Mouse (Mus musculus) kidney, embryonic 16.5 days (tissue): ENCODE measurements at regions not wholly inside any gene's neighbourhood (a gene's known extent, or its start where the extent isn't known, plus 50 kb on each side); places are given as distances from the start of the nearest gene placed in this dataset.

ENCODE experiments used
- ATAC-seq: fragments of 200-750 bp; cut with Nextera tagmentation; 2 replicates; pipeline ENCODE4 v1.8.0; 2017; ENCODE audit warnings: moderate TSS enrichment; ENCODE audit not compliant: low FRiP score, low TSS enrichment
- H3K27ac ChIP-seq: fragments of 300-500 bp; sonication (generic); 2 replicates; pipeline ENCODE4 v1.5.1; 2014; ENCODE audit warnings: low read length
- H3K27me3 ChIP-seq: fragments of 300-500 bp; sonication (generic); 2 replicates; pipeline ENCODE4 v1.6.1; 2014; ENCODE audit warnings: low read length, control low read depth, mixed read lengths; ENCODE audit not compliant: insufficient read depth
- H3K36me3 ChIP-seq: fragments of 300-500 bp; sonication (generic); 2 replicates; pipeline ENCODE4 v1.6.1; 2014; ENCODE audit warnings: low read length, control low read depth, mixed read lengths; ENCODE audit not compliant: insufficient read depth
- H3K4me1 ChIP-seq: fragments of 300-500 bp; sonication (generic); 2 replicates; pipeline ENCODE4 v1.6.1; 2014; ENCODE audit warnings: low read length, control low read depth, mixed read lengths; ENCODE audit not compliant: insufficient read depth
- H3K4me2 ChIP-seq: fragments of 300-500 bp; sonication (generic); replicated peaks from 2 replicates; pipeline ENCODE4 v1.6.1; 2014; ENCODE audit warnings: low read depth, low read length
- H3K4me3 ChIP-seq: fragments of 300-500 bp; sonication (generic); 2 replicates; pipeline ENCODE4 v1.5.1; 2014; ENCODE audit warnings: mild to moderate bottlenecking, low read length
- H3K9ac ChIP-seq: fragments of 300-500 bp; sonication (generic); replicated peaks from 2 replicates; pipeline ENCODE4 v1.6.1; 2014; ENCODE audit warnings: low read length
- H3K9me3 ChIP-seq: fragments of 300-500 bp; sonication (generic); 2 replicates; pipeline ENCODE4 v1.6.1; 2016; ENCODE audit warnings: low read length, control low read depth
- WGBS: fragments of 180-500 bp; shearing (Covaris S2); extraction: QIAGEN DNeasy Blood & Tissue Kit; methylation state at CpG from one replicate; pipeline ENCODE4 v1.1.7; 2014; 5-methylcytosine and 5-hydroxymethylcytosine counted together

DNA sequence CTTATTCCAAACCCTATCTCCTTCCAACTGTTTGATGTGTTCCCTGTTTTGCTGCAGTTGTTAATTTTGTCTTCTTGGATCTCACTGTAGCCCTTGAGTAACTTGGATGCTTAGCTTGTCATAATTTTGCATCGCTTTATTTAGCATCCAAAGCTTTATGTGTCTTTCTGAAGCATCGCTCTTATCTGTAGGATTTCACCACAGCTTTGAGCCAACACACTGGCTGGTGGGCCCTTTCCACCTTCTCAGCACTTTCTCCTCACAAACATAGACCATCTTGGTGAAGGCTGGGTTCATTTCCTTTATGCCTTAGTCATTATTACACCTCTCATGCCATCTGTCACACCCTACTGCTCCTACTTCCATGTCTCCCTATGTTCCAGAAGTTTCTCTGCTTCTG, 581.1 kb upstream of the Auts2 start:
- no peak for ATAC-seq
- Histone ChIP-seq H3K4me1 (no peaks in the 10 kb centered on the region), H3K4me3 (no peak overlapping the region), H3K4me2 (no peak overlapping the region), H3K9me3 (no peaks in the 10 kb centered on the region), H3K27me3 (no peaks in the 10 kb centered on the region), H3K36me3 (no peaks in the 10 kb centered on the region), H3K9ac (no peak overlapping the region), H3K27ac (no peak overlapping the region)
- 97% methylated on average over 2 of the region's 2 CpGs for WGBS

DNA sequence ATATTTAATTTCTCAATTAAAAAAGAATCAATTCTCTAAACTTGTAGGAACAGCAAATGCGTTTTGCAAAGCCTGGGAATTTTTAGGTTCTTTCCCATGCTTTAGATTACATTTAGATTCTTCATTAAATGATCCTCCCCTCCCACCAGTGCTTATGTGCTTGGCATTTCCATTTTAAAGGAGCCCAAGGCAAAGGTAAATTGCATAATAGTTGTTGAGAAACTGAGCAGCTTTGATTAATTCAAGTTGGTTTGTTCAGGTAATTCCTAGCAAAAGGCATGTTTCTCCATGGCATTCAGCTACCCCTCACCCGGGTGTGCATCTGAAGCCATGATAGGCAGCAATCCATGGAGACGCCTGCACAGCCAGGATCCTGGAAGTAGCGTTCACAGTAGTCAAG, 570.8 kb upstream of the Auts2 start:
- WGBS: 89% methylated on average over 4 of the region's 4 CpGs
- ATAC-seq: no peak
- H3K4me3 ChIP-seq: no peak overlapping the region

DNA sequence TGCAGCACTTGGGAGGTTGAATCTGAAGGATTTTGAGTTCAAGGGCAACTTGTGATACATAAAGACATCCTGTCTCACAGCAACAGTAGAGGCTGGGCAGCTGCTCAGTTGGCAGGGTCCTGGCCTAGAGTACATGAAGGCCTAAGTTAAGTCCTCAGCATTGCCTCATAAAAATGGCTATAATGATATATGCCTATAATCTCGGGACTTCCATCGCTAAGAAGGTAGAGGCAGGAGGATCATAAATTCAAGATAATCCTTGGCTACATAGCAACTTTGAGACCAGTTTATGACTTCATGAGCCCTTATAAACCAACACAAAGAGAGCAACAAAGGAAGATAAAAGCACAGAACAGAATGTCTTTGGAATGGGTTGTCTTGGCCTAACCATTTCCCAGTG, 570.0 kb upstream of the Auts2 start:
- no peaks in the 10 kb centered on the region for H3K9me3 ChIP-seq
- H3K27me3 ChIP-seq: no peaks in the 10 kb centered on the region
- H3K4me1 ChIP-seq: no peaks in the 10 kb centered on the region
- H3K4me3 ChIP-seq: no peak overlapping the region
- no peak overlapping the region for H3K27ac ChIP-seq
- H3K36me3 ChIP-seq: no peaks in the 10 kb centered on the region
- H3K4me2 ChIP-seq: no peak overlapping the region
- 53% methylated on average over 2 of the region's 2 CpGs for WGBS
- no peak for ATAC-seq
- H3K9ac ChIP-seq: no peak overlapping the region

More for the DNA sequence above, 570.8 kb upstream of the Auts2 start:
- no peak overlapping the region for H3K9ac ChIP-seq
- H3K4me2 ChIP-seq: no peak overlapping the region
- no peak overlapping the region for H3K27ac ChIP-seq
- no peaks in the 10 kb centered on the region for H3K4me1 ChIP-seq
- H3K36me3 ChIP-seq: no peaks in the 10 kb centered on the region
- no peaks in the 10 kb centered on the region for H3K27me3 ChIP-seq
- H3K9me3 ChIP-seq: no peaks in the 10 kb centered on the region

DNA sequence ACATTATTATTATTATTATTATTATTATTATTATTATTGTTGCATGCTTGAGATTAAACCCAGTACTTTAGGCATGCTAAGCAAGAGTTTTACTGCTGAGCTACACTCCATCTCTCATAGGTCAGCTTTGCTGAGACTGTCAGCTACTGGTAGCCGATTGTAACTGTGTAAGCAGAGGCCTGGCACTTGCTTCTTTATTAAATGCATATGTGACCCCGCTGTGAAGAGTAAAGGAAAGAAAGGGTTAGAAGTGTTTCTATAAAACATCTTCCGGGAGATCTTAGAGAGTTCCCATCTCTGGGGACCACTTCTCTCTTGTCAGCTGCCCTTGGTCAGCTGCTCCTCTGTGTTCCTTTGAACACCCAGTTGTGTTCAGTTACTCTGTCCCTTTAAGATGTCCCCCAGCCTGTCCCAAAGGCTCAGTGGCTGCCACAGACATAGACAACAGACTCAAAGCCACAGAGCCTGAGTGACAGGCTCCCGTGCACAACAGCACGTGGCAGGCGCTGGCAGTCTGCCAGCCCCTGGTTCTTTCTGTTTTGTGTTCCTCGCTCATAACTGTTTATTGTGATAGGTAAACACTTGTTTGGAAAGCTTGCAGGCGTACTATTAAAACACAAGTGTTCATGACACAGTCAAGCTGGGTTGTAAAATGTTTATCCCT, 563.7 kb upstream of the Auts2 start:
- no peak overlapping the region for H3K9ac ChIP-seq
- 0 out of 2 replicates have a peak, but pooled peaks cover 3% of the 10 kb centered on the region for H3K4me1 ChIP-seq
- H3K27me3 ChIP-seq: no peaks in the 10 kb centered on the region
- no peak for ATAC-seq
- no peak overlapping the region for H3K4me2 ChIP-seq
- H3K9me3 ChIP-seq: no peaks in the 10 kb centered on the region
- H3K36me3 ChIP-seq: no peaks in the 10 kb centered on the region
- H3K27ac ChIP-seq: no peak overlapping the region
- H3K4me3 ChIP-seq: no peak overlapping the region
- 47% methylated on average over 8 of the region's 8 CpGs for WGBS

DNA sequence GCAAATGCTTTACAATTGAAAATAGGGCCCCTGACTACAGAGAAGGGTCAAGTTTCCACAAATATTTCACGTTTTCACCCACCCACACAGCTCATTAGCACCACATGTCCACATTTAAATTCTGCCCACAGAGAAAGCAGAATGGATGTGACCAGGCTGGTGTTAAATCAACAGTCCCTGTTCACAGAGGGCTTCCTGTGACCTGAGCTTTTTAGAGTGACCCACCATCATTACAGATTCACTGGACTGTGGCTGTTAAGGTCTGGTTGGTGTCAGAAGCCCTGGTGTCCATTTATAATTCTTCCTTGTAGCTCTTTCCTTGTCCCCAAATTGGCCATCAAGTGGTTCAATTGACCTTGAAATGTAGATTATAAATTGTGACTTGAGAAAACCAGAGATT, 553.2 kb upstream of the Auts2 start:
- ATAC-seq: peak; percentile 73; the same call in 1 of the 2 replicates
- Histone ChIP-seq H3K27ac (no peak overlapping the region), H3K4me1 (no peaks in the 10 kb centered on the region), H3K27me3 (no peaks in the 10 kb centered on the region), H3K4me2 (no peak overlapping the region), H3K36me3 (no peaks in the 10 kb centered on the region), H3K4me3 (no peak overlapping the region), H3K9ac (no peak overlapping the region), H3K9me3 (no peaks in the 10 kb centered on the region)
- WGBS: 19% methylated on average over 1 of the region's 1 CpGs

DNA sequence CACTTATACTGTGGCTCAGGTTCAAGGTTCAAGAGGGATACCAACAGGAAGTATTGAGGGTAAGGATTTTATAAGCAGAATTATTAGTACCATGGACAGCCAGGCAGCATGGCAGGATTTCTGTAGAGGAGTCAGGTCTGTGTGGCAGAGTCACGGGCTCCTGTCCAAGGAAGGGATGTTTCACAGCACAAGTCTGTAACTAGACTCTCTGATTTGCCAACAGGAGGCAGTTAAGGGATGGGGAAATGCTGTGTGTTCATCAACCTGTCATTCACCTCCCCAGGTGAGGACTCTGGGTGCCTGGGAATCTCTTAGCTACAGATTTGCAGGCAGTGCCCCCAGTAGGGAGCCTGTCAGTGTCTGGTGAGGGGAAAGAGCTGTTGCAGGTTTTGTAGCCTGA, 541.7 kb upstream of the Auts2 start:
- Histone ChIP-seq H3K9me3 (no peaks in the 10 kb centered on the region), H3K4me1 (no peaks in the 10 kb centered on the region), H3K9ac (no peak overlapping the region), H3K27me3 (no peaks in the 10 kb centered on the region), H3K27ac (no peak overlapping the region), H3K4me3 (no peak overlapping the region), H3K4me2 (no peak overlapping the region), H3K36me3 (no peaks in the 10 kb centered on the region)
- WGBS: 73% methylated on average over 1 of the region's 1 CpGs
- no peak for ATAC-seq

DNA sequence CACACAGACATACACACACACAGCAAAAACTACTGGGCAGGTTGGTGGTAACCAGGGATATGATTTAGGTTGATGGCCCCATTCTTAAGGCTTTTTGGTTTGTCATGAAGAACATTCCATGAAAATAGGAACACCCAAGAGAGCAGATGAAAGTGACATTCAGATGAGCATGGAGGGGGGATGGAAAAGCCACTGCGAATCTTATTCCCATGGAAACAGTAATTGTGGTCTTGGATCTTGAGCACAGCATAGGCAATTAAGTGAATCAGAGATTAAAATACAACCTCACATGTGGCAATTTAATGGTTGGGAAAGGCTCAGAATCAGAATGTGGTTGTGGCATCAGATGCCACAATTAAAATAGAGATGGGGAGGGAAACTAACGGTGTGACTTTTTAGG, 537.6 kb upstream of the Auts2 start:
- 75% methylated on average over 2 of the region's 2 CpGs for WGBS
- ATAC-seq: no peak
- Histone ChIP-seq H3K36me3 (no peaks in the 10 kb centered on the region), H3K27ac (no peak overlapping the region), H3K9ac (no peak overlapping the region), H3K27me3 (no peaks in the 10 kb centered on the region), H3K9me3 (no peaks in the 10 kb centered on the region), H3K4me2 (no peak overlapping the region), H3K4me1 (no peaks in the 10 kb centered on the region), H3K4me3 (no peak overlapping the region)

DNA sequence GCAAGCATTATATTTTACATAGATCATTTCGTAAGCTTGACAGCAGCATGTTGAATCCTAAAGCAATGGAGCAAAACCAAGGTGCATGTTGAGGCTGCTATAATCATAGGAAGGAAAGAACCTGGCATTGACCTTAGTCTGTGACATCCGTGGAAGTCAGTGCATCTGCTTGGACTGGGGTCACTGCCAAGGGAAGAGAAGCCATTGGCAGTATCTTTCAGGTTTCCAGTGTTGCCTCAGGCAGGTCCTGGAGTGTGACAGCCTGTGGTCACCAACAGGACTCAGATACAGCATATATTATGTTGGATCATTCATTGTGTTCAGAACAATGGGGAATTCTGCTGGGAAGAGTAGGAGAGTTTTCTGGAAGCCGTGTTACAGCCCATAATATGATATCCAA, 535.8 kb upstream of the Auts2 start:
- H3K4me2 ChIP-seq: no peak overlapping the region
- WGBS: 59% methylated on average over 3 of the region's 3 CpGs
- H3K9me3 ChIP-seq: no peaks in the 10 kb centered on the region
- H3K27ac ChIP-seq: no peak overlapping the region
- no peaks in the 10 kb centered on the region for H3K27me3 ChIP-seq
- H3K36me3 ChIP-seq: no peaks in the 10 kb centered on the region
- H3K4me1 ChIP-seq: no peaks in the 10 kb centered on the region
- H3K4me3 ChIP-seq: no peak overlapping the region
- no peak overlapping the region for H3K9ac ChIP-seq
- ATAC-seq: no peak

DNA sequence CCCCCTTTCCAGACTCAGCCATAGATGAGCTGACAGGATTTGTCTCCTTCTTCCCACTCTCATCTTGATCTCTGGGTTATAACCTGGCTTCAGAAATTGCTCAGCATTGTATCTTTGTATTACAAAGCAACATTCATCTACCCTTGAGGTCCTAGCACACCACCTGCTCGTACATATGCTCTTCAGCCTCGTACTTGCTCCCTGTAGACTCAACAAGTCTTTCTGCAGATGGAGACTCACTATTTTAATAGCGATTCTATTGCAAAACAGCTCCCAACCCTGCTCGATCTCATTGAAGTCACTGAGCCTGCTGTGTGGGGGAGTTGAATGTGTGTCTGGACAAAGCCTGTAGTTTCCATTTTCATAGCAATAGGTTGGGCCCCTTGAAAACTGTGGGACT, 535.2 kb upstream of the Auts2 start:
- WGBS: 58% methylated on average over 4 of the region's 4 CpGs
- Histone ChIP-seq H3K27me3 (no peaks in the 10 kb centered on the region), H3K9ac (no peak overlapping the region), H3K27ac (no peak overlapping the region), H3K36me3 (no peaks in the 10 kb centered on the region), H3K4me2 (no peak overlapping the region), H3K9me3 (no peaks in the 10 kb centered on the region), H3K4me3 (no peak overlapping the region), H3K4me1 (no peaks in the 10 kb centered on the region)
- ATAC-seq: no peak

DNA sequence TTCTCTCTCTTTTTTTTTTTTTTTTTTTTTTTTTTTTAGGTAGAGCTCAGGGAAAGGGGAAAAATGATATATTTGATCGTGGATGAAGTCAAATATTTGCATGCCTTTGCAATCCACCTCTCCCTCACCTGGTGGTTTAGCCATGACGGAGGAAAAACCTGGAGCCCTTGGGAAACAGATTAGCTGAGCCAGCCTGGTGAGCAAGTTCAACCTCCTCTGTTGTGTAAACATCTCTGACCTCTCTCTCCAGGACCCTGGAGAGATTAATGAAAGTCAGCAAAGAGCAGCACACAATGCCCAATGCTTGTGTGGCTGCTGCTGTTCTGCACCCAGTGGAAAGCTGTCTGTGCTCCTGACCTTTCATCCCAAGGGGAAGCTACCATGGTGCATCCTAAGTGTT, 530.2 kb upstream of the Auts2 start:
- no peak for ATAC-seq
- 59% methylated on average over 2 of the region's 2 CpGs for WGBS
- H3K27ac ChIP-seq: no peak overlapping the region

More for the DNA sequence above, 530.2 kb upstream of the Auts2 start:
- Histone ChIP-seq H3K4me1 (no peaks in the 10 kb centered on the region), H3K9ac (no peak overlapping the region), H3K4me2 (no peak overlapping the region), H3K36me3 (no peaks in the 10 kb centered on the region), H3K27me3 (no peaks in the 10 kb centered on the region), H3K9me3 (no peaks in the 10 kb centered on the region), H3K4me3 (no peak overlapping the region)
